Mouse (Mus musculus) NIH3T3 (cell line): ENCODE measurements at regions not wholly inside any gene's neighbourhood (a gene's known extent, or its start where the extent isn't known, plus 50 kb on each side); places are given as distances from the start of the nearest gene placed in this dataset.

ENCODE experiments used
- DNase-seq: peaks from one replicate; pipeline ENCODE4 v3.0.0-alpha.2; 2012; ENCODE audit warnings: low read depth

DNA sequence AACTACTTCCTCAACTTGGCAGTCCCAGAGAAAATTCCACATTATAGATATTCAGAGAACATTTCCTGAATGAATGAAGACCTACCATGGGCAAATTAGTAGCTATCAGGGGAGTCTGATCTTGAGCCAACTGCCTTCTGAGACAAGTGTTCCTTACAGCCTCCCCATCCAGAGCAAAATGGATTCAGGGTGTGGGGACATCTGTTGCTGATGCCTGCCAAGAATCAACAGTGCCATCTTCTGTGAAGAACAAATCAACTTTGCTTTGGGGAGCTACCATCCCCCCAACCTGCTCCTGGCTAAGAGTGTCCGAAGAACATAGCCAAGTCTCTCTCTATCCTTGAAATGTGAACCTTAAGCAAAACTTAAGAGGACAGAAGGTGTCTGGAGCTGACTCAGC, 217.9 kb downstream of the Nedd1 start:
- no peak for DNase-seq

DNA sequence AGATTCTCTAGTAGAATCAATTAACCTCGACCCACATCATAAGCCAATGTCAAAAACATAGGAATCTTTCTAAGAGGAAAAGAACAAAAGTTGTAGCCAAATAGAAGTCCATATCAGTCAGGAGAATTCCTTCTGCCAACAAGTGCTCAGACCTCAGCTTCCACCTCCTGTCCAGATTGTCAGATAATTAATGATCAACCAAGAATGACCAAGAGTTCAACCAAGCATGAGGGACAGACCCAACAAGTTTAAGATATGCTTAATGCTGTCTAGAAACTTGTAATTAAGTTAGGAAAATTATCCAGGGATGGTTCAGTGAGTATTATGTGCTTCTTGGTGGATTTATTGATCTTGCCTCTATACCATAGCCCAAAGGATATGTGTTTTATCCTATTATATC, 238.6 kb downstream of the Nedd1 start:
- no peak for DNase-seq

DNA sequence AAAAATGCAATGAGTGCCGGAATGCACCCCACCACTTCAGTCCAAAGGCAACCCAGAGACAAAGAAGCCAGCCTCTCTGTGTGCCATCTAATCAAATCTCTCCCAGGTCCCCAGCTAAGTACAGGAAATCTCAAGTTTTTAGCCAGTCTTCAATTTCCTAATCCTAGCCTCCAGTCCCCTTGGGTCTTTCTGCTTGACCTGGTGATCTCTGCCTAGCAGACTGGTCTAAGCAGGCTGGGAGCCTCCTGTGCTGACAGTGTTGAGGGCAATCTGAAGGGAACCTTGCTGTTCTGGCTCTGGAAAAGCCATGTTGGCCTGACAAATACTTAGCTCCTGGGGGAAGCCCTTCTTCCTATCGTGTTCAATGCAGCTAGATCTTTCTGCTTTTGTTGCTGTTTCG, 248.9 kb downstream of the Nedd1 start:
- DNase-seq = no peak

DNA sequence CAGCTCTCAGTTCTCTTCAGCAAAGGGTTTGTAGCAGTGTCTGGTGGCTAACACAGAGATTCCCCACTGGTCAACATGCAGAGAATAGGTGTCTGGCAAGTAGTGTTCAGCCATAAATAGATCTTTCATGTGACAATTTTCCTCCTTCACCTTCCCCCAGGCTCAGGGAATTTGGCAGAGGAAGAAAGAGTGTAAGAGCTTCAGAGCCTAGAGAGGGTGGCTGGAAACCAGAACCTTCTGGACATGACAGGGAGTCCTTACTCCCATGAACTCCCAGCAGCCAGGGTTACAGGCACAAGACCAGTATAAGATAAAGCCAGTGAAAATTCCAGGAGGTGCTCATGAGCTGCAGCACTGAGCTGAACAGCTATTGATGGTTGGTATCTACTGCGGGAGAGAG, 251.1 kb downstream of the Nedd1 start:
- no peak for DNase-seq

DNA sequence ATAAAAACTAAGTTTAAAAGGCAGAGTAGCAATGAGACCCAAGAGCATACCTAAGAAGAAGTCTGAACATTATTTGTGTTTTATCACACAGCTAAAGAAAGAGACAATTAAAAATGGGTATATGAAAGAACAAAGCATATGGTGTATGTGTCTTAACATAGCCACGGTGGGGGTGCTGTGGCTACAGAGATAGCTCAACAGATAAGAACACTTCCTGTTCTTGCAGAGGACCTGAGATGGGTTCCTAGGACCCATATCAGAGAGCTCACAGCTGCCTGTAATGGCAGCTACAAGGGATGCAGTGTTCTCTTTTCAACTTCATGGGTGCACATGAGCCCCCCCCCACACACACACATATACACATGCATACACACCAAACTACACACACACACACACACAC, 267.0 kb downstream of the Nedd1 start:
- no peak for DNase-seq

DNA sequence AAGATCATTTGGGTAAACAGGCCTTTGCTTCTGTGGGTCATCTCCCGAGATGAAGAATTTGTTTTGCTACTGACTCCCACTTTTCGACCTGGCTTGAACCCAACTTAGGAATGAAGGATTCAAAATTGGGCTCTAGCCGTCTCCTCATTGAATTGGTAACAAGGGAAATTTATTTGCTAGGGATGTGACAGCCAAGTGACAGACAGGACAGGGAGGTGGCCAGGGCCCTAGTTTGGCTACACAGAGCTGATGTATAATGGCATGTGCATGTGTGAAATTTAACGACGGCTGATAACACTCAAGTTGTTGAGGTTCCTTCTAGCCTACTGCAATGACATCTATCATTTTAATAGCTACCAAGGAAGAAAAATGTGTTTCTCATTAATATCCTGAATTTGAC, 268.7 kb downstream of the Nedd1 start:
- no peak for DNase-seq

DNA sequence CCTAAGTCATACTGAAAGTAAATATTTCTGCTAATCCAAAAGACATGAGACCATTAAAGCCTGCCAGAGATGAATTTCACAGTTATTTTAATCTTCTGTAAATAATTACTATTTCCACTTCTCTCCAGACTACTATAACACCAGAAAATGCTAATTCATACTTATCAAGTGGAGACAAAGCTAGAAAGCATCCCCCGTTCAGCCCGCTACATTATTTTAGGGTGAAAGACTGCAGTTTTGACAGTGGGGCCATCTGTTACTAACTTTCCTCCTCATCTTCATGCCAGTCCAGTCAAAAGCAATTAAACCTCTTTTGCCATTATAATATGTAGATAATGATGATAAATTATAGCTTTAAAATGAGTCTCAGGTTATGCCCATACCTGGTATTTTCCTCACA, 276.3 kb downstream of the Nedd1 start:
- no peak for DNase-seq

DNA sequence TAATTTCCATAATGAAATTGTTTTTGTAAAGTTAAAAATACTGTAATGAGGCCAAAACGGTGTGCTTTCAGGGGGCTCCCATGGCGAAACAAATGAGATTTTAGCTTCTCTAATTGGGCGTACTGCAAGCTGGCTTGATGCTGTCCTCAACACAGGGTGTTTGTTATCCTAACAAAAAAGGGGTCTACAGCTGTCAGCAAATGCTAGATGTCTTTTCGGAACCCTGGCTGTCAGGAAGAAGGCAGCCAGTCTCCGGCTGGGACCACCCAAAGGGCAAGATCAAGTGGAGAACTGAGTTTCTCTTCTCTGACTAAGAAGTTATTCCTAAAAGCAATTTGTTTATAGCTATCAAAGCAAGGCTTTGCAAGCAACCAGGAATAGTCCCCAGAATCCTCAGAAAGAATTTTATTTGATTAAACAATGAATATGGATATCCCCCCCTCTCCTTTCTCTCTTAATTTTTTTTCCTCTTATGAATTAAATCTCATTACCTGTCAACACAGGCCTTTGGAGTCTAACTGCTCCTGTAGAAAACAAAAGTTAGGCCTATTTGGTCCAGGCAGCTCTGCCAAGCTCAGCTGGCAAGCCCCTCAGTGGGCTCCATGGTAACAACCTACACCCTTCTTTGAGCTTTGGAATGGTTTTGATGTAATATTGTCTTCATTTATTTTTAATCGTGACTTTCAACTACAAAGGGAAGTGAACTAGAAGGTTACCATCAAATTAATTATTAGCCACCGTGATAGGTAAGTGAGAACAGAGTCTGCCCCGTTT, 283.4 kb downstream of the Nedd1 start:
- no peak for DNase-seq

DNA sequence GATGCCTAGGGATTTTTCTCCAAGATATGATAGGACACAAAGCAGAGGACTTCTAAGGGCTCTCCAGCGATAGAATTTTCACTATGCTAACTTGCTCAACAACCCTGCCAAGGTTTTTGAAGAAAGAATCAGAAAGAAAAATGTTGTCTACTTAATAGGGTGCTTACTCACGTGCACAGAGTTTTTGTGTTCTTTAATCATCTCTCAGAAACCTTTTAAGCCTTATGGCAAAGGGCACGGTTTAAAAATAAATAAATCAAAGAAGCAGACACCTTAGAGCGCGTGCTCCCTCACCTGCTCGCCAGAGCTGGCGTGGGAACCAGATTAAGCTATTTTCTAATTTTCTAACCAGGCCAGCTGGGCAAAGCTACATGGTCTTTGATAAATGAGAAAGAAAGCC, 293.0 kb downstream of the Nedd1 start:
- DNase-seq = no peak

DNA sequence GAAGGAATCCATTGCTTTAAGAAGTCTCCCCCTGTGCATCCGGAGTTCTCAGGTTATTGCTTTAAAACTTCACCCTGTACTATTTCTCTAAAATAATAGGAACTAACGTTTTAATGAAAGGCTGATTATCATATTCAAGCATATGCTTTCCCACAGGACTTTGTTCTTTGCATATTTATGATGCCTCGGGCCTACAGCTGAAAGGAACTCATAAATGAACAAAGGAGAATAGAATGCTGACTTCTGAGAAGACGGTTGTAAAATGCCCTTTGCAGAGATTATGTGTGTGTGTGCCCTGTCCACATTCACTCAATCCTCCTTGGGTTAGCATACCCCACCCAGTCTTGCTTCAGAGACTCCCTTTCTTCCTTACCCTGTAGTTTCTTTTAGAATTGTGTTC, 294.2 kb downstream of the Nedd1 start:
- DNase-seq = no peak

DNA sequence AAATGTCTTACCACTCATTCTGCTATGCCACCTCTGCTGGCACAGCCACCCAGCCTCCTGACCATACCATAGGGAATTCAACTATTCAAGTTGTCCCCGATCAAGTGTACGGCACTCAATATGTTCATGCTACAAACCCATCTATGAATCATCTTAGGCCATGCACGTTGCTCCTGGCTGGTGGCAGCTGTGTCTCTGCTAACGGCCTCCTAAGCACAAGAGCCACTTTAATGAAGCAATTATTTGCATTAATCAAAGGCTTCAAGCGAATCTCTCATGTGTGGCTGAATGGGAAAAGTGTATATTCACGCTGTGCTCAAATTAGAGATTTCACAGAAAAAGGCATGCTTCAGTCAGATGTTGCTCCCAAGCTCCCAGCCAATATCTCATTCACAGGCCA, 295.8 kb downstream of the Nedd1 start:
- DNase-seq = no peak

DNA sequence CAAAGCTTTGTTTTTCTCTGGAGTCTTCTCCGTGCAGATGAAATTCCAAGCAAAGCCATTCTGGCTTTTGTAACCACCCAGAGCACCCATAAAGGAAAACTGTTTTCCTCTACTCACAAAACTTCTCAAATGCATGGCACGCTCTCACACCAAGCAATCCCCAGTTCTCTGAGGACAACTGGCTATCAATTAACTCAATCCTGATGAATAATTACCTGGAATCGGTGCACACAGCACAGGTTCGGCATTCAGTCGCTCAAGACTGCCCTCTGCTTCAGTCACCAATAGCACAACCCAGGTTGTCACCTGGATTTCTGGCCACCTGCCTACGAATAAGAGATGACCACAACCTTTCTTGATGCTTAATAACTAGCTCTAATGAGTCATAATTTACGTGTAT, 309.5 kb downstream of the Nedd1 start:
- no peak for DNase-seq

DNA sequence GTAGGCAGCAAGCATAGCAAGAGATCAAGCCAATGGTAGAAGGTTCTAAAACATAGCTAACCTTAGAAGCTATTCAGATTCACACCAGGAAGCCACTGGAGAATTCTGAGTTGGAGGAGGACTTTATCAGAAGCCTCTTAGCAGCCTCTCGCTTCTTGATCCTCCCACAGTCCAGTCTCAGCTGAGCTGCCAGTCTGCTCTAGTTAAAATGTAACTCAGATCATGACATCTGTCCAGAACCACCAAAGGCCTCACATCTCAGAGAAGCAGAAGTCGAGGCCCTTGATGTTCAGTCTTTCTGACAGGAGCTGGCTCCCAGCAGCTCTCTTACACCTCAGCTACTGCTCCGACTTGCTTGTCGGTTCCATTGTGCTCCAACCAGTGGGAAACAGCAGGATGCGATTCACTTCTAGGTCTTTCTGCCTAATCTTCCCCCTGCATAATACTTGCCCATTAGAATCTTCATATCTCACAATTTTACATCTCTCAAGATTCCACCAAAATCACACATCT, 311.4 kb downstream of the Nedd1 start:
- no peak for DNase-seq

DNA sequence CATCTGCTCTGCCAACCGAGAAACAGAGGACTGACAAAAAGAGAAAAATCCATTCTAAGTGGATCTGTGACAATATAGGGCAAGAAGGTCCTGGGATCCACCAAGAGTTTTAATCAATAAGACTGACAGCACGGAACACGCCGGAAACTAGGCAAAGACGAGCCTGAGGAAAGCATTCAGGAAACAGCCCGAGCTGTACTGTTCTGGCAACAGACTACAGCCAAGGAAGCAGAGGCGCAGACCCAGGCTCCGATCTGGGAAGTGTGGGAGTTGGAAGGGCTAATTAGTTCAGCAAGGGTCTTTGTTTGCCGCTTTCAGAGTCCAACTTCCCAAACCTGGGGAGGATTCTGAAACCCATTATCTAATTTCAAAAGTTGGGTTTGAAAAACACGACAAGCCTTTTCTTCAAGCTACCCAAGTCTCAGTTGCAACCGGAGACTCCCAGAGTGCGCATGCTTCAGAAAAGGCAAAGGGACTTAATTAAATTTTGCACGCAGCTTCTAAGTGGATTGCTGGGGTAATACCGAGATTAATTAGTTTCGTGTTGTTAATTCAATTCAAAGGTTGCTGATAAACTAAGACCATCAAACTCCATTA, 317.4 kb downstream of the Nedd1 start:
- DNase-seq = no peak

DNA sequence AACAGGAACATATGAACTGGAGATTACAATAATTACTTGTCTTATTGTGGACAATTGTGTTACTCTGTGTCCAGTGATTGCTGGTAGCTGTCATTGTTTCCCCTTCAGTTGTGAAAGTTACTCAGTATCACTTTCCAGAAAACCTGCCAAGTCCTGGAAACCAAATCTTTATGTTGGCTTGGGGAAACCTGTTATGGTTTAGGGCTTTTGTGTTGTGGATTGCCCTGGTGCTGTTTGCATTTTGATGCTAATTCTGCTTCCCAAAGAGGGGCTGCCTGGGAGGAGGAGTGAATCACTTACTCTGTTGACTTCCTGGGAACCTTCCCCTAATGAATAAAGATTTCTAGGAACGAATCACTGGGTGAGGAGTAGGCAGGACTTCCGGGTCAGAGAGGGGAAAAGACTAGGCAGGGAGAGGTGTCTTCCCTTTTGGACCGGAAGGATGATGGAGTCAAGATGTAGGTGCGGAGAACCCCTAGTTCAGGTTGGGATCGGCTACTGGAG, 321.6 kb downstream of the Nedd1 start:
- DNase-seq = no peak

DNA sequence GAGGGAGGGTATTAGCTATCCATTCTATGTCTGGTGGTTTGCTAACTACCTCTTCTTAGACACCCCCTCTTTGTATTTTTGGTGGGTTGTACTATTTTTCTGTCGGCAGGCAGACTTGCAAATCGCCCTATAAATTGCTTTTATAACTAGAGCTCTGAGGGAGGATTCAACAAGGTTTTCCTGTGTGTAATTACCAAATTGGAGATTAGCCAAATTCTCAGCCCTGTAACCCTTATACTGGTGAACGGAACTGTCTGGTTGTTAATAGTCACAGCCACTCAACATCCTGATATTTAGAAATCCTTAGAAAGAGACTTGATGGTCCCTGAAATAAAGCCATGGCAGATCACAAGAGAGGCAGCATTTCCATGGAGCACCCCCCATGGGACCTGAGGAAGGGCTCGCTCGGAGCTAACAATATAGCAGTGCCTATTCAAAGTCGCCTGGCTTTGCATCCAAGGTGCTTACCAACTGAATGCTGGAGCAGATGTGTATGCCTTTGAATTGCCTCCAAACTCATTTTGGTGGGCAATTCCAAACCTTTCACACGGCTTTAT, 333.0 kb downstream of the Nedd1 start:
- DNase-seq = no peak

DNA sequence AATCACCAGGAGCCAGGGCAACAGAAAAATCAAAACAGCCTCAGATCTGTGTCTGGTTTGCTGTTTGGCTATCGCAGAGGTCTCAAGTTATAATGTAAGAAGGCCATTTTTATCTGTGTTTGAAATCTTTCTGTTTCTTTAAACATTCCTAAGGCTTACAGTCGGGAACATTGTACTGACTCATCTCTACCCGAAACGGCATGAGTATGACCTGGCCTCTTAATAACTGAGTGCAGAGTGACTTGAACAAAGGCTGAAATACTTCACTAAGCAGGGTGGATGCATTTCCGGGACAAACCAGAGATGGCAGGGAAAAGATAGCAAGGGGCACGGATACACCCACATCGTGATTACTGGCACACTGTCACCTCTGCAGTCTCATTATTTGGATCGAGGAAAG, 355.1 kb downstream of the Nedd1 start:
- DNase-seq = no peak

DNA sequence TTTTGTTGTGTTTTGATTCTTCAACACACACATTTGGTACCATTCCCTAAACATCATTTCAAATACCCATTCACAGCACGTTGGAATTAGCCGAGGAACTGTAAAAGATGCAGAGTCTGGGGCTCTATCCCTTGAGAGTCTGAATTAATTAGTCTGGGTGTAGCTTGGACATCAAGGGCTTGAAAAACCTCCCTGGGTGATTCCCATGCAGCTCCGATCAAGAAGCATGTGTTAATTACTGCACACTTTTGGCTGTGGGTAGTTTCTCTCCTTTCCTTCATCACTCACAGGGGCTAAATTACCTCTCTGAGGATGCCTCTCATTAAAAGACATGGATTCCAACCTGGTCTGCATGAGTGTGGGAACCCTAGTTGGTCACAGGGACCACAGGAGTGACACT, 365.5 kb downstream of the Nedd1 start:
- no peak for DNase-seq

DNA sequence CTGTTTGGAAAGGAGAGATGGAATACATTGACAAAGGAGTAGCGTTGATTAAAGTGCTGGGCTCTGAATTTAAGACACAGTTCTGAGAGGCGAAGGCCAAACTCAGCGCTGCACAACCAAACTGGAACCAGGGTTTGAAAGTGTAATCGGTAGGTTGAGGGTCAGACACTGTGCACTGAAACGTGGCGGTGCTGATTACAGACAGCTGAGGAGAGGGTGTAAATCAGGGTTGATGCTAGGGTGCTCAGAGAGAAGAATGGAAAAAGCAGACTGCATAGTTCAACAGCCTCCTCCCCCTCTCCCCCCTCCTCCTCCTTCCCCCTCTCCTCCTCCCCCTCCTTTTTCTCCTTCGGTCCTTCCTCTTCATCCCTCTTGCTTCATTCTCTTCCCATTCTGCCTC, 373.2 kb downstream of the Nedd1 start:
- no peak for DNase-seq

DNA sequence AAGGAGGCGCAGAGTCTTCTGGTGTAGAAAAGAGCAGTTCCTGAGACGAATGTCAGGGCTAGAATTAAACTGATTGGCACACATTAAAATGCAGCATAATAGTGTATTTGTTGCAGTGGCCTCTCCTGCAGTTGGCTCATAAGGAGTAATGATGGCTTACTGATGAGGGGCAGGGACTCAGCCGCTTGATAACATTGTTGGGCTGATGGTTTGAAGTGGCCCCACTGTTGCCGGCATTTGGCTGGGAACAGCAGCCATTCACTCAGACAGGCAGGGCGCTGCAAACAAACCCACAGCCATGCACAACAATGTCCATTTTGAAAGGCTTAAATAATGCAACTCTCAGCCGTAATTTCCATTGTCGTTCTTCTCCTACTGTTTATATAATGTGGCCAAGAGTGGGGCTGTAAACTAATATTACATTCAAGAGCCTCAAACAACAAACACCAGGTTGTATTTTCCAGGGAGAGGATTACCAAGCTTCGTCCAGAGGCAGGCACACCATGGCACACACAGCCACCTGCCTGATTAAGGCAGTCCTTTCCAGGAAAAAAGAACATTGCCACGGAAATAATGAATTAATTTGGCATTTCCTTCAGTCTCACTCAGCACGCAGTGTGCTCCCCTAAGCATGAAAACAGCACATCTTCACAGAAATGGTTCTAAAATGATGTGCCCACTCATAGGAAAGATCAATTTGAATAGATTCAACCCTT, 374.1 kb downstream of the Nedd1 start:
- no peak for DNase-seq

DNA sequence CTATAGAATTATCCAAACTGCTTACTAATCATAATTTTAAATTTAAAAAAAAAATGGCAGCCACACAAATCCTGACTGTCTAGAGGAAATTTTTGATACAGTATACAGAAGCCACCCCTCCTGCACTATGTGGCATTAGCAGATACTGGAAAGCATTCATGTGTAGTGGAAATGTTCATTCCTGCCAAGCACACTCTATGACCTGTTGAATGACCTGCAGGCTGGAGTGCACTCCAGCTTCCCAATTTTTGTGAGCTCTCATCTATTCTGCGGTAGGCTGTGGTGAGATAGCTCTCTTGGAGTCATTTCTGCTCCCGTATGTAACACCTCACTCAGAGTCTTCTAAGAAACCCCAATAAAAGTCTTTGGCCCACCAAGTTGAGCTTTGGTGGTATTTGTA, 382.5 kb downstream of the Nedd1 start:
- DNase-seq = no peak

DNA sequence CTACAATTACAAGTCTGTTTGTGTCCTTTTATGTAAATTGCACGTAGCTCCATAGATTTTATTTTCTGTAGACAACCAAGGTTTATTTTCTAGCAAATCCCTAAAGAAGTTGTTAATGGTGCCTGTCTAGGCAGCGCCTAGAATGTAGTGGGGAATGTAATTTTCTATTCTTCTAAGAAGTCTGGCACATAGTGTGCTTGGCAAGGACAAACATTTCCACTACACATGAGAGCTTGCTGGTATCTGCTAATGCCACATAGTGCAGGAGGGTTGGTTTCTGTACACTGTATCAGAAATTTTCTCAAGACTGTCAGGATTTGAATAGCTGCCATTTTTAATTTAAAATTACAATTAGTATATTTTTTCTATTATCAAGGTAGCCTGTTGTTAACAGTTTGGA, 385.3 kb downstream of the Nedd1 start:
- no peak for DNase-seq

DNA sequence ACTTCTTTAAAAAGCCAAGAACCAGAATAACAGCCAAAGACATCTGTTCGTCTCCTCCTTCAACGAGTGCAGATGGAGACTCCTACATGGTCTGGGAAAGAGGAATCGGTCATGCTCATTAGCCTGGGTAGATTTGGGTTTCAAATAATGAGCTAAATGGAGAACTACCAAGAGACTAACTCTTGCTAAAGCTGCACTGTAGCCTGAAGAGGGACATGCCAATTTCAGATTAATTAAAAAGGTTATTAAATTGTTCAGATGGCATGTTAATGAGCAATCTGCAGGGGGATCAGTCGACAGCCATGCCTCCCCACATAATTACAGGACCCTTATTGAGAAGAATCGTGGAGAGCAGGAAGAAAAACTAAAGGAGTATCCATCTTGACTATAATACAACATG, 386.1 kb downstream of the Nedd1 start:
- no peak for DNase-seq
